Mouse (Mus musculus): ENCODE measurements at regions not wholly inside any gene's neighbourhood (a gene's known extent, or its start where the extent isn't known, plus 50 kb on each side); places are given as distances from the start of the nearest gene placed in this dataset.

GRCm38 (mm10) chr10:83963779-83964643, 241.3 kb downstream of the 1500009L16Rik start:
- no peak for DNase-seq (ENCODE audit: low spot score)

DNA sequence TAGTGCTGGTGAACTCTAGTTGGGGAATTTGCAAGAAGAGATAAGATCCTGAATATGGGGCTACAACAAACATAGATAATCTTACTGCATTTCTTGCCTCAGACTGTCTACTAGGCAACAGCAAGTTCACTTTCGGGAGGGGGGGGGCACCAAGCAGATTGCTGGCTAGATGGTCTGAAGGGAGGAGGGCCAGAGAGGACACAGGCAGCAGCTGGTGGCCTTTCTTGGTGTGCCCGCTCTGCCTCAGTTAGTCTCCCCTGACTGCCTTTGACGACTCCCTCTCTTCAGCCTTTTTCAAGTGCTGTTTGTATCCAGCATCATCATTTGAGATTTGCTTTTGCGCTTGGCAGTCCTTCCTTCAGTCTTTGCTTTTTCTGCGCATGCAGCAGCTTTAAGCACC, 242.2 kb downstream of the 1500009L16Rik start:
- no peak for DNase-seq (ENCODE audit: low spot score)

DNA sequence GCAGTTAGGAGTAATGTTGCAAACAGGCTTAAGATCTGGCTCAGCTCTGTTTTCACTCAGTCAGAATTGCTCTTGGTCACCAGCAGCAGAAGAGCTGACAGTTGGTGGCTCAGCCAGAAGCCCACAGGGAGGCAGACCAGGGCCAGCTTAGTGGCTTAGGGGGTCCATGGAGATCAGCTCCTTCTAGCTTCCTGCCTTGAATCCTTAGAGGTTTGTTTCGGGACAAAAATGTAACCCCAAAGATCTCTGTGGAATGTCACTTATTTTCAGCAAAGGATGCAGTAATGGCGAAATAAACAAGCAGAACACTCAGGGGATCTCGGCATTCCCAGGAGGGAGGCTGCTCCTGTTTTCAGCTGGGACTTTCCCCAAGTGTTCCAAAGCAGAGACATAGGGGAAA, 247.8 kb downstream of the 1500009L16Rik start:
- DNase-seq (ENCODE audit: low spot score) = no peak

DNA sequence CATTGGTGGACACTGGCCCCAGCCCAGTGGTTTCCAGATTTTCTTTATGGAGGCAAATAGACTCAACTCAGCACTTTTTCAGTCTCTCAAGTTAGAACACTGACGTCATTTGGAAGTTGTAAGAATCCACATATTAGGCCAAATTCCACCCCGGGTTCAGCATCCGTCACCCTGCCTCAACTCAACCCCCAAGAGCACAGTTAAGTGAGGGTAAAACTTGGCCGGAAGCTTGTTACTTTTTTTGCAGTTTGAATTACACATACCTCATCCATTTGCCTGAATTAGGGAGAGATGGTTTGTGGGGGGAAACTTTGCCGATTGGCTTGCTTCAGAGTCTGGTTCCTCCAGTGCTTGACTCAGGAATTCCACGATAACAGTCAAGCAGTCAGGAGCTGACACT, 251.9 kb downstream of the 1500009L16Rik start:
- no peak for DNase-seq (ENCODE audit: low spot score)

DNA sequence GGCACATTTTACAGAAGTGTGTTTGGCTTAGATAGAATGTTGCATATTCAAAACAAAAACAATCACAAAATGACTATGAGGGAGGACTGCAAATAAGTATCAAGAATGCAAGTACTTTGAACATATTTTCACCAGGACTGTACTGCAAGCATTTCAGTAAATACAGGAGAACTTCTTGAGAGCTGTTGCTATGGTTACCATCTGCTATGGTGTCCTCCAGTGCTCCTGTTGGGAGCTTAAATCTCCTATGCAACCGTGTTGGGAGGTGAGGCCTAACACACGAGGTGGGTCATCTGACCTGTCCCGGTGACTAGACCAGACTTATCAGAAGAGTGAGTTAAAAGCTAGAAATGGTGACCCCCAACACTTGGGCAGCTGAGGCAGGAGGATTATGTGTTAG, 253.9 kb downstream of the 1500009L16Rik start:
- DNase-seq (ENCODE audit: low spot score) = no peak

- no peak for DNase-seq (ENCODE audit: low spot score)
Measured at GRCm38 (mm10) chr10:83979930-83980329, 257.3 kb downstream of the 1500009L16Rik start.

DNA sequence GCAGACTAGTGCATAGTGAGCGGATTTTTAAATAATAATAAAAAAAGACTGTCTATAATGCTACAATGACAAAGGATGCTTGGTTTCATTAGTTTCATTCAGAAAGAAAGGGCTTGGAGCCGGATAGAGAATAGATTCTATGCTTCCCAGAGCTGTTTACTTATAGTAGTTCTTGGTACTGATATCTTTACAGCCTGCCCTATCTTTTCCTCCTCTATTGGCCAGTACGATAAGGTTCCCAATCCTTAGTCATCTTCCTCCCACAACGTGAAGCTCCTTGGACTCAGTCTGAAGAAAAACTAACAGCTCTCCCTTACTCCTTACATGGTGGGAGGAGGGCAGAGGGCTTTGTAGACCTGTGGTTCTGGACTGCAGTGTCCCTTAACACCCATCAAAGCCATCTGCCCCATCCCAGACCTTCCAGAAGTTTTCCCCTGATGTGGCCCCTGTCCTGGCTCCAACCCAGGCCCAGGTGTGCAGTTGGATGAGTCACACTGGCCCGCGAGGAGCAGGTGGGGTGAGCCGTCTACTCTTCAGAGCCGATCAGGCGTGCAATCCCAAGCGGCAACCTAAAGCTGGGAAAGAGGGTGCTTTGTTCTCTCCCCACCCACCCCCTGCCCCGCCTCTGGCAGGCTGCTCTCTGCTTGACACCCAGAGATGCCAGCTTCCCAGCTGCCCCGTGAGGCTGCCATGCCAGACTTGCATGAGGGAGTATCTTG, 262.2 kb downstream of the 1500009L16Rik start:
- no peak for DNase-seq (ENCODE audit: low spot score)

DNA sequence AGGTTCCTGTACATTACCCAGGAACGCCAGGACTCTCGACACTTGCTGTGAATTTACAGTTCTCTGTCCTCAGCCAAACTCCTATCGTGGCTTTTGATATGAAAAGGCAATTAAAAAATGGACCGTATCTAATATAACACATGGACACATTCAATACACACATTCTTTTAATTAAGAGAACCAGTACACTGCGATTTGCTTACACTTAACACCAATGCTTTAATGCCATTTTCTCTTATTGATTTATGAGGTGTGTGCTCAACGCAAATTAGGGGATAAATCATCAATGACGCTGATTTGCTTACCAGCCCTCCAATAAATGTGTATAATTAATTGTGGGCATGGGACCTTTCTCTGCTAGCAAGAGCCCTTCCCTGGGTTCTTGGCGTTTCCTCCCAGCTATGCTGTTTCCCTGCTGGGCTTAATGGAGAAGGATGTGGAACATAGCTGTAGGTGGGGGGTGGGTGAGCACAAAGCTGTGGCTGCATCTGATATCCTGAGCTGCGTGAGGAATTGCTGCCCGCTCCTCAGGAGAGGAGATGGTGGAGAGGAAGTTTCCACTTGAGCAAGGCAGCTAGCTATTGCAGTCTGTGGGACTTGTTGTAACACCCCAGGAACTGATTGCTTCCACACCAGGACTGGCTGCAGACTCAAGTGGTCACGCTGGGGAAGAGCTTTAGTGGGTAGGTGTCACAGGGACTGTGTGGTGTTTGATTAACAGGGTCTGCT, 270.1 kb downstream of the 1500009L16Rik start:
- DNase-seq (ENCODE audit: low spot score) = no peak

DNA sequence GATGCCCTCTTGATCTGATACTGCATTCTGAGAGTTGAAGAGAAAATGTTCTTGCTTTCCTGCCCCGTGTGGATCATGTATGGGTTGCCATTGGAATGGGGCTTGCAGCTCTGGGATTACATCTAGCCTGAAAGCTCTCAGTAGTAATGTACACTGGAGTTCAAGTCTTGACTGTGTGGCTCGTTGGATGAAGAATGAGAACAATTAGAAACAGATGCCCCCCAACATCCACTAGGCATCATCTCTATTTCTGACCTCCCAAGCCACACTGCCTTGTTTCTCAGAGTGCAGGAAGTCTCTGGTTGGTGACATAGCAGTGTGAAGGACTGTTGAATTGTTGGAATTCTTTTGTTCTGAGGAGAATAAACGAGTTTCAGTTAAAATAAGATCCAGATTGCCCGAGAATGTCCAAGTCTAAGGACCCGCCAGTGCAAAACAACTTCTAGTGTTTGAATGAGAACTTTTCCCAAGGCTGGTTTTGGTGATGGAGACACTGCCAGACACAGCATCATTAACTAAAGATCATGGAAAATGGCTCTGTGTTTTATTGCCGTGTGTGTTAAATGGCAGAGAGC, 272.4 kb downstream of the 1500009L16Rik start:
- no peak for DNase-seq (ENCODE audit: low spot score)

GRCm38 (mm10) chr10:83995913-83996312, 273.2 kb downstream of the 1500009L16Rik start:
- no peak for DNase-seq (ENCODE audit: low spot score)

- no peak for DNase-seq (ENCODE audit: low spot score)
Measured at GRCm38 (mm10) chr10:83996489-83996888, 273.8 kb downstream of the 1500009L16Rik start.

- no peak for DNase-seq (ENCODE audit: low spot score)
Measured at GRCm38 (mm10) chr10:84000436-84001208, 278.0 kb downstream of the 1500009L16Rik start.

- DNase-seq (ENCODE audit: low spot score) = no peak
Measured at GRCm38 (mm10) chr10:84002744-84003143, 280.1 kb downstream of the 1500009L16Rik start.

GRCm38 (mm10) chr10:84003601-84004149, 281.0 kb downstream of the 1500009L16Rik start:
- no peak for DNase-seq (ENCODE audit: low spot score)

- DNase-seq (ENCODE audit: low spot score) = no peak
Measured at GRCm38 (mm10) chr10:84008923-84009322, 286.3 kb downstream of the 1500009L16Rik start.

DNA sequence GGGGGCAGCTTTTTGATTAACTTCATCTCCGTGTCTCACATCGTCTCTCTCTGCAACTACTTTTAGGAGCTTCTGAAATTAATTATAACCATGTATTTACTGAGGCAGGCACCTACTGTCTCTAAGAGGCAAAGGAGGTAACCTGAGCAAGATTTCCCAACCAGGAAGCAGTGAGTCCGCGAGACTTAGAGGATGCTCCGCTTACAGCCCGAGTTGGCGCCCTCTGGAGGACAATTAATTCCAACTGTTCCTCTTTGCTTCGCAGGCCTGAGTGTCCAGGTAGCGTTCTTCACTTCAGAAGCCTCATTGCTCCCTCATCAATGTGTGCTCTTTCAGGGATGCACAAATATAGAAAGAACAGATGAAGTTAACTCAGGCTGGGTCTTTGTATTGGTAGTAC, 296.7 kb downstream of the 1500009L16Rik start:
- peak; percentile 3 for DNase-seq (ENCODE audit: low spot score)

DNA sequence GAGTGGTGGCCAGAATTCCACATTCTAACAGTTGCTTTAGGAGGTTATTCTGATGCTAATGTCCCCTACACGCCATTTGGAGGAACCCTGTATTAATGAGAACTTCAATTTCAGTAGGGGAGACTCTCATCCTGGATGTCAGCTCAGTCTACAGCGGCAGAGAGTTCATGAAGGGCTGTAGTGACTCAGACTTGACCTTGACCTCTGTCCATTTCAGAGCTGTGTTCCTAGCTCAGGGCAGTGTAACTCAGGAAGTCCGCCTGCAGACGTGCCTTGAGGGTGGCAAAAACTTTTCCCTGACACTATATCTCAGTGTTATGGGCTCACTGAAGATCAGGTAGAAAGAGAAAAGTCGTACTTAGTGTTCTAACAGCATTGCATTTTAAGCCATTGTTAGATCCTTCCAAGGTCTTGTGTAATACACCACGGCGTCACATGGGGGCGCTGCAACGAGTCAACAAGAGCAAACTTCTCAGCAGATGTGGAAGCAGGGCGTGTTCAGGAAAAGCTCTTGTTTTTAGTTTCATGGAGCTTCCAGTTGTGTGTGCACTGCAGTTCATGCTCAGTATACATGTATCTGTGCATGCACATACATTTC, 297.5 kb downstream of the 1500009L16Rik start:
- no peak for DNase-seq (ENCODE audit: low spot score)

DNA sequence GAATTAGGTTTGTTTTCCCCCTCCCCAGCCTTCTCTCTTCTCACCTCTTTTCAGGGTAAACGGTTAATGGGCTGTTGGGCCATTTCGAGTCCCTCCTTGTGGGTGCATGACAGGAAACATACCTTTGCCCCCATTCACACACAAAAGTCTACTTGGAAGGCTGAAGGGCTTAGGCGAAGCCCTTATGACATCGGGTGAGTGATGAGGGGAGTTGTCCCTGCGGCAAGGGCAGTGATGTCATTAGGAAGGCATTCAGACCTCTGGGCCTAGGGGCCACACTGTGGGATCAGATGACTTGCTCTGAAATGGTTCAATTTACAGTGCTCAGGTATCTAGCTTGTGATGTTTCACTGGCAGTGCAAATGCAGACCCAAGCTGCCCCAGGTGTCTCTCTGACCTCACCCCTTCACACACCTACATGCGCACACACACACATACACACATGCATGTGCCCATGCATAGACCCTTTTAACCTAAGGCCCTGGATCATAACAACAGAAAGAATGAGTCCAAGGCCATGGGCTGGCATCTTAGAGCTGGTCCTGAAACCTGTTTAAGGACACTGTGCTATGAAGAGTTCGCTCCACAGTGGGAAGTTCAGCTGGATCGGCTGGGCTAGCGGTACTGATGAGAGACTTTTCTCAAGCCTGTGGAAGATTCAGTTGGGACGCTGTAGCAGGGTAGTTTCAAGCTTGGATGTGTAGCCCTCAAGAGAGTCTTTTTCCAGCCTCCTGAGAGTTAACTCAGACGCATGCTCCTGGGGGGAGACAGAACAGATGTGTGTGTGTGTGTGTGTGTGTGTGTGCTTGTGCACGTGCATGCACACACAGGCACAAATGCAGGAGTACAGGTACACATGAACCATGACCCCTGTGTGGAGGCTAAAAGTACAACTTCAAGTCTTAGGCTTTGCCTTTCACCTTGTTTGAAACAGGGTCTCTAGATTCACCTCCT, 298.8 kb downstream of the 1500009L16Rik start:
- DNase-seq (ENCODE audit: low spot score) = no peak

DNA sequence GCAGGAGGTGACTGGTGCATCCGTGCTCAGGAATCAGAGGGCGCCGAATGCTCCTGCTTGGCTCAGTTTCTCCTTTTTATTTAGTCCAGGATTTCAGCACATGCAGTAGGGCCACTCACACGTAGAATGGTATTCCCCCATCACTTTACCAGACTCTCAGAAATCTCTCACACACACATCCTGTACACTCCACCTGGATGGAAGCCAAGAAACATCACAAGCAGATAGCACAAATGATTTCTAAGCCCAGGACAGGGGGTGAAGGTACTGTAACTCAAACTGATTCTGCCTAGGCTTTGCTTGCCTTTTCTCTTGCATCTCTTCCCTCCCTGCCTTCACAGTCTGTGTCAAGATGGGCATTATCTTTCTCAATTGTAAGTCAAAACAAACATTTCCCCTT, 301.6 kb downstream of the 1500009L16Rik start:
- no peak for DNase-seq (ENCODE audit: low spot score)

DNA sequence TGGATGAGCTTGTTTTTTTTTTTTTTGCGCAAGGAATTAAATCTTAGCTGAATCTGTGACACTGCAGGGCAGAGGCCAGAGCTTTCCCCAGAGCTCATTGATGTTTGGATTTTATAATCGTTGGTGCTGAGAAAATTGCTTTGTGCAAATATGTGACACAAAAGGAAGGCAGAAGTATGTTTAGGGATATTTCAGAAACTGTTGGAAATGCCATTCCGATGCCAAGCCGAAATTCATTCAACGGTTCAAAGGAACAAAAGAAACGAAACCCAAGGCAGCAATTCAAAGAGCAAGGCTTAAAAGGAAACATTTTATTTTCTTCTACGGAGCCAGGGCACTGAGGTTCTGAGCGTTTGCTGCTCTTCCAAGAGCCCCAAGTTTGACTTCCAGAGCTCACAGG, 302.2 kb downstream of the 1500009L16Rik start:
- DNase-seq (ENCODE audit: low spot score) = no peak

Measured in T-cell, adult 2 months (primary cell).